Mouse (Mus musculus) intestine, embryonic 16.5 days (tissue): ENCODE results near the gene Skap2. TPM values are rescaled to one million over a fixed set of nuclear protein-coding genes. Genes with fewer than 3 reads are reported as not detected.

Experiments
- ATAC-seq: fragments of 200-750 bp; cut with Nextera tagmentation; 2 replicates; pipeline ENCODE4 v1.8.0; 2017; ENCODE audit warnings: moderate TSS enrichment, moderate library complexity
- H3K27ac ChIP-seq: fragments of 300-500 bp; sonication (generic); 2 replicates; pipeline ENCODE4 v1.5.1; 2014; ENCODE audit warnings: mild to moderate bottlenecking, low read length
- H3K27me3 ChIP-seq: fragments of 300-500 bp; sonication (generic); replicated peaks from 2 replicates; pipeline ENCODE4 v1.6.1; 2014; ENCODE audit warnings: low read length, control low read depth, mixed read lengths; ENCODE audit not compliant: control insufficient read depth, insufficient read depth
- H3K36me3 ChIP-seq: fragments of 300-500 bp; sonication (generic); 2 replicates; pipeline ENCODE4 v1.6.1; 2014; ENCODE audit warnings: low read length, control low read depth; ENCODE audit not compliant: control insufficient read depth, insufficient read depth
- H3K4me1 ChIP-seq: fragments of 300-500 bp; sonication (generic); 2 replicates; pipeline ENCODE4 v1.6.1; 2014; ENCODE audit warnings: low read length, control low read depth, mixed read lengths; ENCODE audit not compliant: control insufficient read depth, insufficient read depth
- H3K4me2 ChIP-seq: fragments of 300-500 bp; sonication (generic); 2 replicates; pipeline ENCODE4 v1.6.1; 2014; ENCODE audit warnings: low read depth, low read length, control low read depth
- H3K4me3 ChIP-seq: fragments of 300-500 bp; sonication (generic); 2 replicates; pipeline ENCODE4 v1.5.1; 2014; ENCODE audit warnings: mild to moderate bottlenecking, low read length
- H3K9ac ChIP-seq: fragments of 300-500 bp; sonication (generic); 2 replicates; pipeline ENCODE4 v1.6.1; 2014; ENCODE audit warnings: low read depth, low read length
- H3K9me3 ChIP-seq: fragments of 300-500 bp; sonication (generic); 2 replicates; pipeline ENCODE4 v1.6.1; 2016; ENCODE audit warnings: low read length, control low read depth; ENCODE audit not compliant: control insufficient read depth
- WGBS: fragments of 180-500 bp; shearing (Covaris S2); extraction: QIAGEN DNeasy Blood & Tissue Kit; methylation state at CpG from one replicate; pipeline ENCODE4 v1.1.7; 2014; 5-methylcytosine and 5-hydroxymethylcytosine counted together
- polyA plus RNA-seq: library from polyadenylated mRNA; unstranded; fragments of >200 nt; fragmentation: Nextera tagmentation; extraction: Ambion mirVana; gene quantifications from 2 replicates; pipeline ENCODE4 v1.2.1, GENCODE M21; 2015

The Skap2 gene
- polyA plus RNA-seq, 1 experiment from 2014 or later: 42.9 TPM

- Histone ChIP-seq H3K27ac (no peak overlapping the region), H3K9ac (no peak overlapping the region), H3K4me2 (no peak overlapping the region), H3K36me3 (no peaks in the 10 kb centered on the region), H3K9me3 (no peaks in the 10 kb centered on the region), H3K4me3 (no peak overlapping the region), H3K27me3 (no peaks in the 10 kb centered on the region), H3K4me1 (0 out of 2 replicates have a peak, but pooled peaks cover 3% of the 10 kb centered on the region)
- 43% methylated on average over 4 of the region's 4 CpGs for WGBS
- ATAC-seq: no peak
Measured at GRCm38 (mm10) chr6:51975751-51976150, 36.6 kb downstream of the Skap2 start.

- no peak overlapping the region for H3K9ac ChIP-seq
- no peaks in the 10 kb centered on the region for H3K4me1 ChIP-seq
- H3K9me3 ChIP-seq: no peaks in the 10 kb centered on the region
- H3K27ac ChIP-seq: no peak overlapping the region
- ATAC-seq: no peak
- no peak overlapping the region for H3K4me2 ChIP-seq
- no peaks in the 10 kb centered on the region for H3K36me3 ChIP-seq
- no peak overlapping the region for H3K4me3 ChIP-seq
- H3K27me3 ChIP-seq: no peaks in the 10 kb centered on the region
- 49% methylated on average over 4 of the region's 4 CpGs for WGBS
Measured at GRCm38 (mm10) chr6:51958992-51959391, 53.4 kb downstream of the Skap2 start.

GRCm38 (mm10) chr6:51956048-51956792 lies 56.1 kb downstream of the Skap2 start:
- H3K9me3 ChIP-seq: no peaks in the 10 kb centered on the region

GRCm38 (mm10) chr6:51947661-51948060 lies 64.7 kb downstream of the Skap2 start:
- no peaks in the 10 kb centered on the region for H3K27me3 ChIP-seq
- H3K4me2 ChIP-seq: no peak overlapping the region
- H3K27ac ChIP-seq: no peak overlapping the region
- H3K9ac ChIP-seq: no peak overlapping the region
- H3K36me3 ChIP-seq: no peaks in the 10 kb centered on the region
- H3K9me3 ChIP-seq: no peaks in the 10 kb centered on the region
- no peak overlapping the region for H3K4me3 ChIP-seq
- ATAC-seq: no peak
- no peaks in the 10 kb centered on the region for H3K4me1 ChIP-seq

More at GRCm38 (mm10) chr6:51956048-51956792, 56.1 kb downstream of the Skap2 start:
- Histone ChIP-seq H3K27me3 (no peaks in the 10 kb centered on the region), H3K4me3 (no peak overlapping the region), H3K9ac (no peak overlapping the region), H3K27ac (no peak overlapping the region), H3K4me2 (no peak overlapping the region), H3K4me1 (no peaks in the 10 kb centered on the region), H3K36me3 (no peaks in the 10 kb centered on the region)
- ATAC-seq: no peak
- 56% methylated on average over 4 of the region's 4 CpGs for WGBS

GRCm38 (mm10) chr6:51944916-51945315 lies 67.4 kb downstream of the Skap2 start:
- Histone ChIP-seq H3K9ac (no peak overlapping the region), H3K4me3 (no peak overlapping the region), H3K9me3 (no peaks in the 10 kb centered on the region), H3K36me3 (no peaks in the 10 kb centered on the region), H3K4me1 (no peaks in the 10 kb centered on the region), H3K27ac (no peak overlapping the region), H3K27me3 (no peaks in the 10 kb centered on the region), H3K4me2 (no peak overlapping the region)
- WGBS: 71% methylated on average over 2 of the region's 2 CpGs
- no peak for ATAC-seq

GRCm38 (mm10) chr6:51933998-51934397 lies 78.4 kb downstream of the Skap2 start:
- Histone ChIP-seq H3K4me3 (no peak overlapping the region), H3K27ac (no peak overlapping the region), H3K36me3 (no peaks in the 10 kb centered on the region), H3K4me1 (no peaks in the 10 kb centered on the region), H3K9ac (no peak overlapping the region), H3K4me2 (no peak overlapping the region), H3K9me3 (no peaks in the 10 kb centered on the region), H3K27me3 (no peaks in the 10 kb centered on the region)
- ATAC-seq: no peak
- 53% methylated on average over 4 of the region's 4 CpGs for WGBS

- whole genome bisulfite sequencing: 50% methylated on average over 3 of the region's 3 CpGs
- H3K36me3 ChIP-seq: no peaks in the 10 kb centered on the region
- H3K27me3 ChIP-seq: no peaks in the 10 kb centered on the region
- H3K27ac ChIP-seq: no peak overlapping the region
- ATAC-seq: no peak
- H3K4me2 ChIP-seq: no peak overlapping the region
- H3K9ac ChIP-seq: no peak overlapping the region
- no peak overlapping the region for H3K4me3 ChIP-seq
- H3K4me1 ChIP-seq: no peaks in the 10 kb centered on the region
- no peaks in the 10 kb centered on the region for H3K9me3 ChIP-seq
Measured at GRCm38 (mm10) chr6:51933034-51933611, 79.2 kb downstream of the Skap2 start.

GRCm38 (mm10) chr6:51927101-51927500 lies 85.2 kb downstream of the Skap2 start:
- Histone ChIP-seq H3K27me3 (no peaks in the 10 kb centered on the region), H3K4me2 (no peak overlapping the region), H3K9me3 (no peaks in the 10 kb centered on the region), H3K27ac (no peak overlapping the region), H3K4me3 (no peak overlapping the region), H3K4me1 (0 out of 2 replicates have a peak, but pooled peaks cover 1% of the 10 kb centered on the region), H3K9ac (no peak overlapping the region), H3K36me3 (no peaks in the 10 kb centered on the region)
- WGBS: 61% methylated on average over 3 of the region's 3 CpGs
- no peak for ATAC-seq

- Histone ChIP-seq H3K27ac (no peak overlapping the region), H3K9me3 (no peaks in the 10 kb centered on the region), H3K9ac (no peak overlapping the region), H3K4me3 (no peak overlapping the region), H3K4me2 (no peak overlapping the region), H3K36me3 (no peaks in the 10 kb centered on the region), H3K4me1 (0 out of 2 replicates have a peak, but pooled peaks cover 5% of the 10 kb centered on the region), H3K27me3 (no peaks in the 10 kb centered on the region)
- WGBS: 45% methylated on average over 4 of the region's 4 CpGs
- ATAC-seq: no peak
Measured at GRCm38 (mm10) chr6:51921831-51922230, 90.5 kb downstream of the Skap2 start.
